Mouse (Mus musculus) embryonic facial prominence, embryonic 14.5 days (tissue): ENCODE results near the gene Gm11437. TPM values are rescaled to one million over a fixed set of nuclear protein-coding genes. Genes with fewer than 3 reads are reported as not detected.
A peak's percentile ranks its signal among the peaks of the same experiment; 100 is the strongest.

Experiments used
- ATAC-seq: fragments of 200-750 bp; cut with Nextera tagmentation; 2 replicates; pipeline ENCODE4 v1.8.0; 2017; ENCODE audit warnings: low read depth, moderate number of reproducible peaks, moderate TSS enrichment
- DNase-seq: peaks from one replicate; pipeline ENCODE4 v3.0.0-alpha.2; 2015; ENCODE audit warnings: low spot score
- H3K27ac ChIP-seq: fragments of 300-500 bp; sonication (generic); replicated peaks from 2 replicates; pipeline ENCODE4 v1.5.1; 2014; ENCODE audit warnings: low read depth, mild to moderate bottlenecking, low read length, moderate library complexity
- H3K27me3 ChIP-seq: fragments of 300-500 bp; sonication (generic); replicated peaks from 2 replicates; pipeline ENCODE4 v1.6.1; 2014; ENCODE audit warnings: low read length; ENCODE audit not compliant: control insufficient read depth, insufficient read depth
- H3K36me3 ChIP-seq: fragments of 300-500 bp; sonication (generic); 2 replicates; pipeline ENCODE4 v1.6.1; 2014; ENCODE audit warnings: low read length, mixed read lengths; ENCODE audit not compliant: control insufficient read depth, insufficient read depth
- H3K4me1 ChIP-seq: fragments of 300-500 bp; sonication (generic); 2 replicates; pipeline ENCODE4 v1.6.1; 2014; ENCODE audit warnings: antibody characterized with exemption, low read length; ENCODE audit not compliant: control insufficient read depth, insufficient read depth
- H3K4me2 ChIP-seq: fragments of 300-500 bp; sonication (generic); 2 replicates; pipeline ENCODE4 v1.6.1; 2014; ENCODE audit warnings: low read depth, mild to moderate bottlenecking, low read length, moderate library complexity, mixed read lengths
- H3K4me3 ChIP-seq: fragments of 300-500 bp; sonication (generic); 2 replicates; pipeline ENCODE4 v1.5.1; 2014; ENCODE audit warnings: low read depth, mild to moderate bottlenecking, low read length
- H3K9ac ChIP-seq: fragments of 300-500 bp; sonication (generic); 2 replicates; pipeline ENCODE4 v1.6.1; 2014; ENCODE audit warnings: low read depth, mild to moderate bottlenecking, low read length, moderate library complexity, mixed read lengths
- H3K9me3 ChIP-seq: fragments of 300-500 bp; sonication (generic); 2 replicates; pipeline ENCODE4 v1.6.1; 2016; ENCODE audit warnings: low read length; ENCODE audit not compliant: control insufficient read depth
- WGBS: fragments of 180-500 bp; shearing (Covaris S2); extraction: QIAGEN DNeasy Blood & Tissue Kit; methylation state at CpG from one replicate; pipeline ENCODE4 v1.1.7; 2014; 5-methylcytosine and 5-hydroxymethylcytosine counted together
- polyA plus RNA-seq: library from polyadenylated mRNA; unstranded; fragments of >200 nt; fragmentation: Nextera tagmentation; extraction: Ambion mirVana; gene quantifications from 2 replicates; pipeline ENCODE4 v1.2.1, GENCODE M21; 2014

Gm11437 gene
- polyA plus RNA-seq, 1 experiment from 2014 or later = not detected

DNA sequence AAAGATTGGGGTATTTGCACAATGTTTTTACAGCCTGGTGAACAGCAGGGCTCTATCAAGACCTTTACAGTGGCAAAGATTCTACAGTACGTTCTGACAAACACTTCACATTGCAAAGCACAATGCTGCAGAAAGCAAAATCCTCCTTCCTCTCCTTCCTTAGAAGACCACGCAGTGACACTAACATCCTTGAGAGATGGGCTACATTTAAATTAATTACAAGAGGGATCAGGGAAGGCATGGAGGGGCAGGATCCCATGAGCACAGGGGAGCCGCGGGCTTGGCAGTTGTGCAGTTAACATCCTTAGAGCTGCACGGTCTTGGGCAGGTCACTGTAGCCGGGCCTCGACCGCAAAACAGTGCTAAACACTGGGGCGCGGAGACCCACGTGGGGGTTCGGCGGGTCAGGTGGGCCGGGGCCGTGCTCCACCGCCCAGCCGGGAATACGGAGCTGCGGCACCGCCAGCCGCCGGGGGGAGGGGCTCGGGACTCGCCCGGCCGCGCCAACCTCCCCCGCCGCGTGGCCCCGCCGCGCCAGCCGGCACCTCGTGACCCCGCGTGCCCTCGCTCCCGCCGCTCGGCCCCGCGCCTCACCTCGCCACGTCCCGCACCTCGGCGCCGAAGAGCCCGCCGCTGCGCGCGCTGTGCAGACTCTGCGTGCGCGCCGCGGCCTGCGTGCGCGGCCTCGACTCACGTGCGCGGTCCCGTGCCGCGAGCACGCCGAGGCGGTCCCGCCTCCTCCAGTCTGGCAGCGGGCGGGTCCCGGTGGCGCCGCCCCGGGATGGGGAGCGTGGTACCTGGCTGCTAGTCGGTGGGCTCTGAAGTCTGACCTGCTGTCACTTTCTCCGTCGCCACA is 38.1 kb downstream of the Gm11437 start, which contains the start of the genes Tada2a and Acaca:
Gene Tada2a (minus strand): TSS at position 658 of the 856 bp plus-strand sequence.
Gene Acaca (plus strand): TSS at position 730 of the 856 bp plus-strand sequence.
- H3K4me1 ChIP-seq = no peaks in the 10 kb centered on the region
- H3K4me3 ChIP-seq = peak within 1 kb of the TSS; percentile 85
- H3K27me3 ChIP-seq = no peaks in the 10 kb centered on the region
- DNase-seq (peak; percentile 88), ATAC-seq (peak; percentile 94)
- no peaks in the 10 kb centered on the region for H3K9me3 ChIP-seq
- peak within 1 kb of the TSS; percentile 91 for H3K9ac ChIP-seq
- H3K4me2 ChIP-seq = peak within 1 kb of the TSS; percentile 92
- WGBS = under 1% methylated on average over 23 of the region's 83 CpGs
- peaks cover 29% of the 10 kb centered on the region for H3K36me3 ChIP-seq
- H3K27ac ChIP-seq = peak within 1 kb of the TSS; percentile 67

DNA sequence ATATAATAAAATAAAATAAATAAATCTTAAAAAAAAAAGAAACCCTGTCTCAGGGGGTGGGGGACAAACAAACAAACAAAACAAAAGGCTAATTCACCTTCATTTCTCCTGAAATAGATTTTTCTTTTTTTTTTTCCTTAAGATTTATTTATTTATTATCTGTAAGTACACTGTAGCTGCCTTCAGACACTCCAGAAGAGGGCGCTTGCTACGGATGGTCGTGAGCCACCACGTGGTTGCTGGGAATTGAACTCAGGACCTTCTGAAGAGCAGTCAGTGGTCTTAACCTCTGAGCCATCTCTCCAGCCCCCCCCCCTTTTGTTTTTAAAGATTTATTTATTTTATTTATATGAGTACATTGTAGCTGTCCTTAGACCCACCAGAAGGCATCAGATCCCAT is 39.3 kb downstream of the Gm11437 start:
- H3K4me2 ChIP-seq = no peak overlapping the region
- H3K4me1 ChIP-seq = no peaks in the 10 kb centered on the region
- ATAC-seq (no peak), DNase-seq (no peak)
- H3K9me3 ChIP-seq = no peaks in the 10 kb centered on the region
- 81% methylated on average over 4 of the region's 4 CpGs for WGBS
- no peak overlapping the region for H3K4me3 ChIP-seq
- peaks cover 39% of the 10 kb centered on the region for H3K36me3 ChIP-seq
- no peak overlapping the region for H3K27ac ChIP-seq
- no peaks in the 10 kb centered on the region for H3K27me3 ChIP-seq
- H3K9ac ChIP-seq = no peak overlapping the region

DNA sequence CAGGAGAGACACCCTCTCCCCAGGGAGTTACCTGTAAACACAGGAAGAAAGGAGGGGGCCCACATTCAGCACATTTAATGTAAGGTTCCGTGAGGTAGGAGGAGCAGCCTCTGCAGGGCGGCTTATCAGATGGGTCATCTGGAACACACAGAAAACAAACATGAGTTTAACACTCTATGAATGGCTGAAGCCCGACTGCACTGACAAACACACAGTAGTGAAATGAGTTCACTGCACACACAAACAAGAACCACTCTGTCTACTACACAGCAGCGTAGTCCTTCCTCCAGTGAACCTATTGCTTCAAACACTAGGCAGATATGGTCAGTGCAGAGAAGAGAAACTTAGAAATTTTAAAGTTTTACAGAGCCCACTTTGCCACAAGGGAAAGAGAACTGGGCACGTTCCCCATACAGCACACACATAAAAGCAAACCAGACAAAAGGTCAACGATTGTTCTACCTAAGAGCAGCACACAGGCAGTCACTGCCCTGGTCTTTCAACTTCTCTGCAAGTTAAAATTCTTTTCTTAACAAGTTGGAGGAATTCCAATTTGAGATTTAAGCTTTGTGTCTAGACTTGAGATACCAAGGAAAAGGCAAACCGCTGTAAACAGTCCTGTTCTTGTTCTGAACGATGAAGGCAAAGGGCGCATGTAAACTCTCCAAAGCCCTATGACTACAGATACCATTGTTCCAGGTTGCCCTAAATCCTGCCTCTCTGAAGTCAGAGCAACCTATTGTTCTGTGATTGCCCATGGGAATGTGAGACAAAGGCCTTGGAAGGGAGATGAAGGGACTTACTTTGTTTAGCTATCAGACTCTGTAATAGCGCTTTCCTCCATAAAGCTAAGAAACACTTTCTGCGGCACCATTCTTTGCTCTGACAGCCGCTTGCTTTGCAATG is 46.0 kb downstream of the Gm11437 start:
- H3K27ac ChIP-seq = no peak overlapping the region; the same call in 1 of the 2 replicates

DNA sequence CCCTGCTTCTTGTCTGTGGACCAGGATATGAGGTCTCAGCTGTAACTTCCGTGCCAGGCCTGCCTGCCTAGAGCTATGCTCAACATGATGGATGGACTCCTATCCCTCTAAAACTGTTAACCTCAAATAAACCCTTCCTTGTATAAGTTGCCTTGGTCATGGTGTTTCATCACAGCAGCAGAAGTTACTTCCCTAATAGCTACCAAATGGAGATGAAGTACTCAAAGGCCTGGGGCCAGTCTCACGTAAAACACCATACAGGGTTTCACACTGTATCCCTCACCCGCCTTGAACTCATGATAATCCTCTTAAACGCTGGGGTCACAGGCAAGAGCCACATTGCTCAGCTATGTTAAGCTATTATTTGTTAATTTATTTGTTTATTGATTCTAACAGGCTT is 49.8 kb downstream of the Gm11437 start:
- DNase-seq = no peak
- Histone ChIP-seq H3K4me3 (no peak overlapping the region), H3K9me3 (no peaks in the 10 kb centered on the region), H3K4me1 (no peaks in the 10 kb centered on the region), H3K9ac (no peak overlapping the region), H3K27me3 (no peaks in the 10 kb centered on the region), H3K27ac (no peak overlapping the region), H3K4me2 (no peak overlapping the region), H3K36me3 (peaks cover 78% of the 10 kb centered on the region)
- no peak for ATAC-seq
- WGBS = 80% methylated on average over 4 of the region's 4 CpGs

More for the DNA sequence above, 46.0 kb downstream of the Gm11437 start:
- DNase-seq = peak; percentile 12
- 80% methylated on average over 12 of the region's 12 CpGs for WGBS
- H3K36me3 ChIP-seq = peaks cover 86% of the 10 kb centered on the region
- no peak overlapping the region for H3K4me2 ChIP-seq
- no peak for ATAC-seq
- H3K27me3 ChIP-seq = no peaks in the 10 kb centered on the region
- no peaks in the 10 kb centered on the region for H3K9me3 ChIP-seq
- no peak overlapping the region for H3K4me3 ChIP-seq
- no peaks in the 10 kb centered on the region for H3K4me1 ChIP-seq
- H3K9ac ChIP-seq = no peak overlapping the region

DNA sequence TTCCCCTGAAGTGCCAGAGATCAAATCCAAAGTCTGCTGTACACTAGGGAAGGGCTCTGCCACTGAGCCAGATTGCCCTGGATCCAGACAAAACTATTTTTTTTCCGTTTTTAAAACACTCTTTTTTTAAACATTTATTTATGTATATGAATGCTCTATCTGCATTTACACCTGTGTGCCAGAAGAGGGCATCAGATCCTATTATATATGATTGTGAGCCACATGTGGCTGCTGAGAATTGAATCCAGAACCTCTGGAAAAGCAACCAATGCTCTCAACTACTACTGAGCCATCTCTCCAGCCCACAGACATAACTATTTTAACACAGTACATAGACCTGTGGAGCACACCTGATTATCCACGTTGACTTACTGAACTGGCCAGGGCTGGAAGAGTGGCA is 51.1 kb downstream of the Gm11437 start:
- ATAC-seq = no peak
- H3K27me3 ChIP-seq = no peaks in the 10 kb centered on the region
- no peak overlapping the region for H3K4me2 ChIP-seq
- no peaks in the 10 kb centered on the region for H3K4me1 ChIP-seq
- H3K9me3 ChIP-seq = no peaks in the 10 kb centered on the region
- no peak overlapping the region for H3K27ac ChIP-seq
- H3K9ac ChIP-seq = no peak overlapping the region
- WGBS = 68% methylated on average over 2 of the region's 2 CpGs
- no peak for DNase-seq
- H3K4me3 ChIP-seq = no peak overlapping the region
- H3K36me3 ChIP-seq = peaks cover 81% of the 10 kb centered on the region

DNA sequence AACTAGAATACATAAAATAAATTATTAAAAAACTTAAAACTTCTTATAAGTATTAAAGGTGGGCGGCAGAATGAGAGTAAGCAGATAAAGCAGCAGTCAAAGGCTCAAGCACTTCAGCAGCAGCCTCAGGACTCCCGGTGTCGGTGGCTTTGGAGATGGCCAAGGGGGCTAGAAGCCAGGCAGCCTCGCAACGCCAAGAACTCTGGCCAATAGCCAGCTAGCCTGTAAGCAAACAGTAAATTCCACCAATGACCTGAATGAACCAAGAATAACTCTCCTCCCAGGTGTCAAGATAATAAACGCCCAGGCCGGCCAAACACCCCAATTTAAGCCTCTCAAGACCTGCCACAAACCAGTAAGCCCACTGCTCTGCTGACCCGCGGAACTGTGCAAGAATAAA is 51.6 kb downstream of the Gm11437 start:
- no peak for DNase-seq
- WGBS = 92% methylated on average over 9 of the region's 9 CpGs
- H3K4me2 ChIP-seq = no peak overlapping the region
- H3K9me3 ChIP-seq = no peaks in the 10 kb centered on the region
- no peak overlapping the region for H3K9ac ChIP-seq
- ATAC-seq = no peak
- no peak overlapping the region for H3K27ac ChIP-seq
- no peaks in the 10 kb centered on the region for H3K27me3 ChIP-seq
- H3K36me3 ChIP-seq = peaks cover 80% of the 10 kb centered on the region
- H3K4me3 ChIP-seq = no peak overlapping the region
- no peaks in the 10 kb centered on the region for H3K4me1 ChIP-seq

DNA sequence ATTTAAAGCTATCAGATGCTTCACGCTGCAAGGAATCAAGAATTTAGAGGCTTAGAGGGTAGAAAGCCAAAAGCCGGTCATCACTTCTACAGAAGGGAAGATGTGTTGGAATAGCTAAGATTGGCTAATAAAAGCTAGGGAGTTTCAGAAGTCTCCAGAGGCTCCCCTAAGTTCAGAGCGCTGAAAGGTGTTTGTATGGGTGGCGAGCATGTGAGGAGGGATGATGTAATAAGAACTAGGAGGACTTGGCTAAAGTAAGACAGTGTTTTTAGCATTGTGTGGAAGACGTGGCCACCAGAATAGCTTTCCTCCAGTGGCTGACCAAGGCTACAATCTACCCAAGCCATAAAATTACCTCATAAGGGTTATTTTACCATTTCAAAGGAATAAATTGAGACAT is 53.7 kb downstream of the Gm11437 start:
- Histone ChIP-seq H3K27me3 (no peaks in the 10 kb centered on the region), H3K27ac (no peak overlapping the region), H3K9me3 (no peaks in the 10 kb centered on the region), H3K36me3 (peaks cover 80% of the 10 kb centered on the region), H3K4me1 (no peaks in the 10 kb centered on the region), H3K4me3 (no peak overlapping the region), H3K9ac (no peak overlapping the region), H3K4me2 (no peak overlapping the region)
- no peak for ATAC-seq
- WGBS = 86% methylated on average over 5 of the region's 5 CpGs
- no peak for DNase-seq

DNA sequence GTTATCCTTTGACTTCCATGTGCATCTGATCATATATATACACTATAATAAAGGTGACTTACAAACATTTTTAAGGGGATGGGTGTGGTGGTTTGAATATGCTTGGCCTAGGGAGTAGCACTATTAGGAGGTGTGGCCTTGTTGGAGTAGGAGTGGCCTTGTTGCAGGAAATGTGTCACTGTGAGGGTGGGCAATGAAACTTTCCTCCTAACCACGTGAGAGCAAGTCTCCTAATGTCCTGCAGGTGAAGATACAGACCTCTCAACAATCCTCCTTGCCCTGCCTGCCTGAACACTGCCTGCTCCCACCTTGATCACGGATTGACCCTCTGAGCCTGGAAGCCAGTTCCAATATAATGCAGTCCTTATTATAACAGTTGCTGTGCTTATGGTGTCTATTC is 60.1 kb downstream of the Gm11437 start:
- Histone ChIP-seq H3K4me1 (no peaks in the 10 kb centered on the region), H3K4me3 (no peak overlapping the region), H3K4me2 (no peak overlapping the region), H3K27me3 (no peaks in the 10 kb centered on the region), H3K9me3 (no peaks in the 10 kb centered on the region), H3K36me3 (peaks cover 97% of the 10 kb centered on the region), H3K9ac (no peak overlapping the region), H3K27ac (no peak overlapping the region)
- DNase-seq (no peak), ATAC-seq (no peak)
- WGBS = 67% methylated on average over 2 of the region's 2 CpGs
